In genomic region chr7:35264746-35265145, GRCm38 (mm10) we compare ENCODE assay signal across 9 mouse cellular contexts. TPM values are rescaled to one million over a fixed set of nuclear protein-coding genes. Genes with fewer than 3 reads are reported as not detected.
A peak's percentile ranks its signal among the peaks of the same experiment; 100 is the strongest.
DNase-seq lines count a peak whose midpoint lies in the region; ATAC-seq and TF ChIP-seq lines count a peak whose summit lies in the region.
"Had no signal": no experiment of that assay in that cellular context is flagged by ENCODE, and none has a peak within 500 bp of the region (broad histone marks: within the 10 kb centered on the region; RNA-seq: fewer than 3 reads in every experiment).

No protein-coding gene starts in this region.

- no peak overlapping the region for H3K27ac ChIP-seq in hindbrain, postnatal 0 days
- no peak overlapping the region for H3K27ac ChIP-seq in liver, embryonic 14.5 days
- H3K27ac ChIP-seq: limb, embryonic 12.5 days had no signal

- no peaks in the 10 kb centered on the region for H3K27me3 ChIP-seq in hindbrain, postnatal 0 days (ENCODE audit: insufficient read depth, low read length)
- H3K27me3 ChIP-seq in liver, embryonic 14.5 days (ENCODE audit: control insufficient read depth, insufficient read depth, low read length), result no peaks in the 10 kb centered on the region
- H3K27me3 ChIP-seq in splenic B cell, adult 2 months (ENCODE audit: control insufficient read depth, insufficient read depth, low read length, poor library complexity, severe bottlenecking), result no peaks in the 10 kb centered on the region
- H3K27me3 ChIP-seq: limb, embryonic 12.5 days had no signal

- no peaks in the 10 kb centered on the region for H3K36me3 ChIP-seq in hindbrain, postnatal 0 days (ENCODE audit: insufficient read depth, low read length)
- no peaks in the 10 kb centered on the region for H3K36me3 ChIP-seq in liver, embryonic 14.5 days (replicated peaks; ENCODE audit: control insufficient read depth, insufficient read depth, low read depth)
- no peaks in the 10 kb centered on the region for H3K36me3 ChIP-seq in splenic B cell, adult 2 months (ENCODE audit: control insufficient read depth, insufficient read depth, low read length, poor library complexity, severe bottlenecking)
- H3K36me3 ChIP-seq: limb, embryonic 12.5 days had no signal

- no peak for TF ChIP-seq EP300 in liver, embryonic 14.5 days (IDR thresholded peaks at IDR 0.05; ENCODE audit: low read depth)

- no peak overlapping the region for H3K9ac ChIP-seq in hindbrain, postnatal 0 days (replicated peaks; ENCODE audit: low read length)
- no peak overlapping the region for H3K9ac ChIP-seq in liver, embryonic 14.5 days (replicated peaks)
- H3K9ac ChIP-seq: limb, embryonic 12.5 days had no signal

- no peaks in the 10 kb centered on the region for H3K4me1 ChIP-seq in hindbrain, postnatal 0 days (ENCODE audit: insufficient read depth, low read length)
- peaks cover 0 to 7% of the 10 kb centered on the region in 2 experiments; a peak in 2 of 4 replicates for H3K4me1 ChIP-seq in liver, embryonic 14.5 days (replicated peaks; ENCODE audit: control insufficient read depth in 2 of 2, insufficient read depth in 2 of 2, low read length in 1 of 2)
- H3K4me1 ChIP-seq: limb, embryonic 12.5 days had no signal

- H3K4me3 ChIP-seq in hindbrain, postnatal 0 days (ENCODE audit: low read length), result no peak overlapping the region
- no peak overlapping the region for H3K4me3 ChIP-seq in liver, embryonic 14.5 days (ENCODE audit: insufficient read depth in 1 of 2, low read depth in 2 of 2, low read length in 2 of 2)
- H3K4me3 ChIP-seq: limb, embryonic 12.5 days had no signal

- ATAC-seq in hindbrain, postnatal 0 days, result peak; percentile 31; the same call in 1 of the 2 replicates
- ATAC-seq in liver, embryonic 14.5 days (ENCODE audit: insufficient read depth), result no peak

- peak; percentile 76 for TF ChIP-seq CTCF in hindbrain, postnatal 0 days (IDR thresholded peaks at IDR 0.05; ENCODE audit: low read depth)
- peak; percentile 78 for TF ChIP-seq CTCF in liver, embryonic 14.5 days (IDR thresholded peaks at IDR 0.05; ENCODE audit: low read depth)

- no peaks in the 10 kb centered on the region for H3K9me3 ChIP-seq in hindbrain, postnatal 0 days (ENCODE audit: low read length)
- no peaks in the 10 kb centered on the region for H3K9me3 ChIP-seq in liver, embryonic 14.5 days (ENCODE audit: control insufficient read depth, low read length)
- H3K9me3 ChIP-seq: limb, embryonic 12.5 days had no signal

- no peak overlapping the region for H3K4me2 ChIP-seq in hindbrain, postnatal 0 days (ENCODE audit: low read depth, low read length)
- H3K4me2 ChIP-seq in liver, embryonic 14.5 days (ENCODE audit: low read depth), result no peak overlapping the region
- H3K4me2 ChIP-seq: limb, embryonic 12.5 days had no signal

- DNase-seq in heart, adult 8-10 months (ENCODE audit: low spot score), result peak; percentile 48
- no peak for DNase-seq in heart, postnatal 25 days (ENCODE audit: low spot score)
- DNase-seq in 3T3-L1 (ENCODE audit: low read depth, low spot score) (peak; percentile 59), R1 (ENCODE audit: low read depth, low spot score) (peak; percentile 60)
- DNase-seq in cerebellum, postnatal 25 days, result peak; percentile 57 to 73
- peak; percentile 80 for DNase-seq in hindbrain, postnatal 0 days (ENCODE audit: low spot score)
- peak in 2 of 3 experiments; percentile 22 to 23 for DNase-seq in liver, embryonic 14.5 days (ENCODE audit: low read depth in 3 of 3, low spot score in 3 of 3)
- DNase-seq in splenic B cell, adult 2 months (ENCODE audit: low read depth, low spot score), result peak; percentile 68

- intact Hi-C loops in heart, postnatal 25 days (cut with DNase I), result loop anchor here (5.0 kb wide), 2 partner anchors 77 to 237 kb away; partner anchors contain the start of gene Slc7a10

- 12% methylated on average over 7 of the region's 7 CpGs for WGBS in hindbrain, postnatal 0 days
- WGBS in liver, embryonic 14.5 days (ENCODE audit: insufficient replicate concordance), result 11% methylated on average over 7 of the region's 7 CpGs

RNA-seq across cellular contexts. Expression of gene Lrp3, which starts 49.4 kb away (rescaled TPM):
- total RNA-seq in heart, adult 8-10 months (2022), result 10 to 100 TPM in 1 of 4 experiments, 1 to 10 TPM in 3; 7.3 to 10.4 (median 9.1) TPM
- 1 to 10 TPM; 7.7 to 8.8 TPM for total RNA-seq in heart, postnatal 25 days (2021)
- total RNA-seq in hindbrain, postnatal 0 days (2014; rRNA removed), result 132 and 137 TPM in 2 replicates
- 20.2 and 20.7 TPM in 2 replicates for polyA plus RNA-seq in hindbrain, postnatal 0 days (2015; fragmentation: Nextera tagmentation; extraction: Ambion mirVana)
- 0.66 and 1.00 TPM in 2 replicates for polyA plus RNA-seq in liver, embryonic 14.5 days (2012; rRNA removed)
- polyA plus RNA-seq in liver, embryonic 14.5 days (2014; fragmentation: Nextera tagmentation; extraction: Ambion mirVana), result 0.19 and 0.37 TPM in 2 replicates

RNA-seq across cellular contexts. Expression of gene Gpatch1, which starts 53.5 kb away (rescaled TPM):
- total RNA-seq in heart, adult 8-10 months (2022), result 10 to 100 TPM; 10.6 to 12.8 (median 12.2) TPM
- total RNA-seq in heart, postnatal 25 days (2021), result 1 to 10 TPM; 8.8 to 9.9 TPM
- 7.0 and 7.5 TPM in 2 replicates for total RNA-seq in hindbrain, postnatal 0 days (2014; rRNA removed)
- polyA plus RNA-seq in hindbrain, postnatal 0 days (2015; fragmentation: Nextera tagmentation; extraction: Ambion mirVana), result 17.9 and 18.9 TPM in 2 replicates
- 2.3 and 3.7 TPM in 2 replicates for polyA plus RNA-seq in liver, embryonic 14.5 days (2012; rRNA removed)
- polyA plus RNA-seq in liver, embryonic 14.5 days (2014; fragmentation: Nextera tagmentation; extraction: Ambion mirVana), result 5.4 and 6.6 TPM in 2 replicates

Comparison
In these comparisons a context has a peak if more than half of its experiments do, and no peak if none do; other contexts are left out.
1. RNA of gene Lrp3, which starts 49.4 kb away (total RNA-seq): 132 to 137 TPM in hindbrain, postnatal 0 days; 7.3 to 10.4 TPM in heart, adult 8-10 months and 7.7 to 8.8 TPM in heart, postnatal 25 days; every median in the first group is over 10 times any median in the second.